In genomic region chr19:59164896-59165560, GRCm38 (mm10) we compare ENCODE assay signal across 25 mouse cellular contexts. TPM values are rescaled to one million over a fixed set of nuclear protein-coding genes. Genes with fewer than 3 reads are reported as not detected.
DNase-seq lines count a peak whose midpoint lies in the region; ATAC-seq lines count a peak whose summit lies in the region.
"Had no signal": no experiment of that assay in that cellular context is flagged by ENCODE, and none has a peak within 500 bp of the region (broad histone marks: within the 10 kb centered on the region; RNA-seq: fewer than 3 reads in every experiment).

No protein-coding gene starts in this region.

- H3K9ac ChIP-seq in midbrain, embryonic 11.5 days (ENCODE audit: low read length), result no peak overlapping the region
- no peak overlapping the region for H3K9ac ChIP-seq in midbrain, embryonic 15.5 days
- peak overlapping the region; percentile 89 for H3K9ac ChIP-seq in forebrain, embryonic 13.5 days
- H3K9ac ChIP-seq: embryonic facial prominence, embryonic 13.5 days; hindbrain, embryonic 13.5 days; intestine, embryonic 15.5 days; kidney, embryonic 15.5 days; liver, embryonic 14.5 days; lung, embryonic 15.5 days had no signal

- ATAC-seq in midbrain, embryonic 11.5 days (ENCODE audit: low FRiP score), result no peak
- no peak for ATAC-seq in midbrain, embryonic 15.5 days (replicated peaks)
- no peak for ATAC-seq in forebrain, embryonic 13.5 days
- ATAC-seq: intestine, embryonic 15.5 days had no signal

- H3K4me1 ChIP-seq in midbrain, embryonic 11.5 days (ENCODE audit: control insufficient read depth, insufficient read depth, low read length), result peaks cover 17% of the 10 kb centered on the region
- H3K4me1 ChIP-seq in midbrain, embryonic 15.5 days, result peaks cover 23% of the 10 kb centered on the region
- peaks cover 38% of the 10 kb centered on the region for H3K4me1 ChIP-seq in embryonic facial prominence, embryonic 10.5 days
- H3K4me1 ChIP-seq in forebrain, embryonic 13.5 days, result peaks cover 46% of the 10 kb centered on the region

- H3K36me3 ChIP-seq in midbrain, embryonic 11.5 days (ENCODE audit: control insufficient read depth, insufficient read depth, low read length), result no peaks in the 10 kb centered on the region
- H3K36me3 ChIP-seq in midbrain, embryonic 15.5 days (replicated peaks), result no peaks in the 10 kb centered on the region
- H3K36me3 ChIP-seq in embryonic facial prominence, embryonic 10.5 days (replicated peaks), result no peaks in the 10 kb centered on the region
- H3K36me3 ChIP-seq in forebrain, embryonic 13.5 days (ENCODE audit: poor library complexity, severe bottlenecking), result no peaks in the 10 kb centered on the region
- H3K36me3 ChIP-seq: embryonic facial prominence, embryonic 13.5 days; hindbrain, embryonic 13.5 days; intestine, embryonic 15.5 days; kidney, embryonic 15.5 days; lung, embryonic 15.5 days had no signal

- no peak overlapping the region for H3K4me2 ChIP-seq in midbrain, embryonic 11.5 days
- no peak overlapping the region for H3K4me2 ChIP-seq in midbrain, embryonic 15.5 days
- peak overlapping the region; percentile 77 for H3K4me2 ChIP-seq in forebrain, embryonic 13.5 days
- H3K4me2 ChIP-seq: embryonic facial prominence, embryonic 13.5 days; hindbrain, embryonic 13.5 days; lung, embryonic 15.5 days had no signal

- 5% methylated on average over 16 of the region's 16 CpGs for WGBS in midbrain, embryonic 11.5 days
- WGBS in midbrain, embryonic 15.5 days, result 5% methylated on average over 16 of the region's 16 CpGs
- 5% methylated on average over 16 of the region's 16 CpGs for WGBS in embryonic facial prominence, embryonic 10.5 days
- WGBS in forebrain, embryonic 13.5 days, result 16% methylated on average over 16 of the region's 16 CpGs

- peak; percentile 96 for DNase-seq in midbrain, embryonic 11.5 days (ENCODE audit: low spot score, missing footprints)
- peak; percentile 50 for DNase-seq in embryonic facial prominence, embryonic 10.5 days (ENCODE audit: low spot score)
- no peak for DNase-seq in adrenal gland, postnatal 25 days
- DNase-seq in heart, adult 8-10 months (ENCODE audit: low spot score), result no peak
- no peak for DNase-seq in adrenal gland, adult 8-10 months
- DNase-seq: adrenal gland, adult 2 months; cerebellum, adult 11-12 months; gastrocnemius, postnatal 36 days; layer of hippocampus, adult 9-11 months; right cerebral cortex, postnatal 4 days; thymus, adult 2 months had no signal

- H3K9me3 ChIP-seq in midbrain, embryonic 11.5 days (ENCODE audit: control insufficient read depth, low read length), result no peaks in the 10 kb centered on the region
- H3K9me3 ChIP-seq in midbrain, embryonic 15.5 days, result no peaks in the 10 kb centered on the region
- H3K9me3 ChIP-seq in embryonic facial prominence, embryonic 10.5 days, result no peaks in the 10 kb centered on the region
- H3K9me3 ChIP-seq in forebrain, embryonic 13.5 days (replicated peaks), result no peaks in the 10 kb centered on the region
- H3K9me3 ChIP-seq: embryonic facial prominence, embryonic 13.5 days; hindbrain, embryonic 13.5 days; intestine, embryonic 15.5 days; kidney, embryonic 15.5 days; lung, embryonic 15.5 days had no signal

- H3K27me3 ChIP-seq in midbrain, embryonic 11.5 days (ENCODE audit: control insufficient read depth, insufficient read depth, low read length), result peaks cover 92% of the 10 kb centered on the region
- peaks cover 90% of the 10 kb centered on the region for H3K27me3 ChIP-seq in midbrain, embryonic 15.5 days (replicated peaks)
- H3K27me3 ChIP-seq in embryonic facial prominence, embryonic 10.5 days (replicated peaks; ENCODE audit: low read depth, poor library complexity, severe bottlenecking), result peaks cover 100% of the 10 kb centered on the region
- H3K27me3 ChIP-seq in forebrain, embryonic 13.5 days, result peaks cover 94% of the 10 kb centered on the region

- H3K4me3 ChIP-seq in midbrain, embryonic 11.5 days (ENCODE audit: low read depth, low read length), result no peak overlapping the region
- no peak overlapping the region for H3K4me3 ChIP-seq in midbrain, embryonic 15.5 days
- peak overlapping the region; percentile 59 for H3K4me3 ChIP-seq in embryonic facial prominence, embryonic 10.5 days
- peak overlapping the region; percentile 57 for H3K4me3 ChIP-seq in forebrain, embryonic 13.5 days
- H3K4me3 ChIP-seq: embryonic facial prominence, embryonic 13.5 days; hindbrain, embryonic 13.5 days; kidney, embryonic 15.5 days had no signal

- no peak overlapping the region for H3K27ac ChIP-seq in midbrain, embryonic 11.5 days (ENCODE audit: low read depth, low read length)
- no peak overlapping the region for H3K27ac ChIP-seq in midbrain, embryonic 15.5 days
- H3K27ac ChIP-seq in embryonic facial prominence, embryonic 10.5 days (replicated peaks), result peak overlapping the region; percentile 87; the same call in 1 of the 2 replicates
- no peak overlapping the region for H3K27ac ChIP-seq in forebrain, embryonic 13.5 days
- H3K27ac ChIP-seq: embryonic facial prominence, embryonic 13.5 days; hindbrain, embryonic 13.5 days; intestine, embryonic 15.5 days; kidney, embryonic 15.5 days; liver, embryonic 14.5 days; lung, embryonic 15.5 days had no signal

RNA-seq across cellular contexts. Expression of gene Vax1, which starts 4.8 kb away (rescaled TPM):
- 0.18 and 0.65 TPM in 2 replicates for polyA plus RNA-seq in midbrain, embryonic 11.5 days (2014; fragmentation: Nextera tagmentation; extraction: Ambion mirVana)
- polyA plus RNA-seq in midbrain, embryonic 15.5 days (2015; fragmentation: Nextera tagmentation; extraction: Ambion mirVana), result 0.92 and 1.0 TPM in 2 replicates
- polyA plus RNA-seq in embryonic facial prominence, embryonic 10.5 days (2016; fragmentation: Nextera tagmentation; extraction: Ambion mirVana), result 1.2 and 1.7 TPM in 2 replicates
- polyA plus RNA-seq in forebrain, embryonic 13.5 days (2015; fragmentation: Nextera tagmentation; extraction: Ambion mirVana), result 0.90 and 1.0 TPM in 2 replicates
- not detected in 2 replicates for total RNA-seq in adrenal gland, postnatal 25 days (2021)
- total RNA-seq in heart, adult 8-10 months (2022), result not detected
- total RNA-seq in adrenal gland, adult 8-10 months (2022), result not detected
- total RNA-seq: adrenal gland, adult 2 months; gastrocnemius, postnatal 36 days had no signal
- polyA plus RNA-seq: adrenal gland, adult 2 months; embryonic facial prominence, embryonic 13.5 days; heart, embryonic 16.5 days; hindbrain, embryonic 13.5 days; intestine, embryonic 15.5 days; kidney, embryonic 15.5 days; liver, embryonic 14.5 days; lung, embryonic 15.5 days; neural tube, embryonic 11.5 days; stomach, embryonic 16.5 days; thymus, adult 2 months; urinary bladder, adult 2 months had no signal

RNA-seq across cellular contexts. Expression of gene Kcnk18, which starts 54.0 kb away (rescaled TPM):
- polyA plus RNA-seq in midbrain, embryonic 11.5 days (2014; fragmentation: Nextera tagmentation; extraction: Ambion mirVana), result not detected in 2 replicates
- polyA plus RNA-seq in midbrain, embryonic 15.5 days (2015; fragmentation: Nextera tagmentation; extraction: Ambion mirVana), result not detected in 2 replicates
- polyA plus RNA-seq in embryonic facial prominence, embryonic 10.5 days (2016; fragmentation: Nextera tagmentation; extraction: Ambion mirVana), result 0.04 TPM in 1 of 2 replicates, not detected in the other
- polyA plus RNA-seq in forebrain, embryonic 13.5 days (2015; fragmentation: Nextera tagmentation; extraction: Ambion mirVana), result not detected in 2 replicates
- total RNA-seq in adrenal gland, postnatal 25 days (2021), result not detected in 2 replicates
- not detected for total RNA-seq in heart, adult 8-10 months (2022)
- not detected for total RNA-seq in adrenal gland, adult 8-10 months (2022)
- total RNA-seq: adrenal gland, adult 2 months; gastrocnemius, postnatal 36 days; left cerebral cortex, adult 8-10 months had no signal
- polyA plus RNA-seq: adrenal gland, adult 2 months; embryonic facial prominence, embryonic 13.5 days; heart, embryonic 16.5 days; hindbrain, embryonic 13.5 days; intestine, embryonic 15.5 days; kidney, embryonic 15.5 days; limb, embryonic 14.5 days; liver, embryonic 14.5 days; lung, embryonic 15.5 days; neural tube, embryonic 11.5 days; stomach, embryonic 16.5 days; thymus, adult 2 months; urinary bladder, adult 2 months had no signal

Comparison
In these comparisons a context has a peak if more than half of its experiments do, and no peak if none do; other contexts are left out.
1. DNase-seq: peak in midbrain, embryonic 11.5 days (single experiment) and embryonic facial prominence, embryonic 10.5 days (single experiment); none in adrenal gland, postnatal 25 days (single experiment), heart, adult 8-10 months (single experiment) and adrenal gland, adult 8-10 months (single experiment).
2. H3K4me3 ChIP-seq: peak in embryonic facial prominence, embryonic 10.5 days (single experiment) and forebrain, embryonic 13.5 days (single experiment); none in midbrain, embryonic 11.5 days (single experiment) and midbrain, embryonic 15.5 days (single experiment).